Mouse (Mus musculus): ENCODE data around the gene Msrb1. TPM values are rescaled to one million over a fixed set of nuclear protein-coding genes. Genes with fewer than 3 reads are reported as not detected.
"Not testable (repeated sequence)": the region's sequence is repeated elsewhere in the genome, so short reads cannot be mapped to it uniquely, and the experiment has no call there.

The Msrb1 gene
- total RNA-seq, 4 experiments from 2014 or later, result 41.4 to 52.7 (median 44.7) TPM

DNA sequence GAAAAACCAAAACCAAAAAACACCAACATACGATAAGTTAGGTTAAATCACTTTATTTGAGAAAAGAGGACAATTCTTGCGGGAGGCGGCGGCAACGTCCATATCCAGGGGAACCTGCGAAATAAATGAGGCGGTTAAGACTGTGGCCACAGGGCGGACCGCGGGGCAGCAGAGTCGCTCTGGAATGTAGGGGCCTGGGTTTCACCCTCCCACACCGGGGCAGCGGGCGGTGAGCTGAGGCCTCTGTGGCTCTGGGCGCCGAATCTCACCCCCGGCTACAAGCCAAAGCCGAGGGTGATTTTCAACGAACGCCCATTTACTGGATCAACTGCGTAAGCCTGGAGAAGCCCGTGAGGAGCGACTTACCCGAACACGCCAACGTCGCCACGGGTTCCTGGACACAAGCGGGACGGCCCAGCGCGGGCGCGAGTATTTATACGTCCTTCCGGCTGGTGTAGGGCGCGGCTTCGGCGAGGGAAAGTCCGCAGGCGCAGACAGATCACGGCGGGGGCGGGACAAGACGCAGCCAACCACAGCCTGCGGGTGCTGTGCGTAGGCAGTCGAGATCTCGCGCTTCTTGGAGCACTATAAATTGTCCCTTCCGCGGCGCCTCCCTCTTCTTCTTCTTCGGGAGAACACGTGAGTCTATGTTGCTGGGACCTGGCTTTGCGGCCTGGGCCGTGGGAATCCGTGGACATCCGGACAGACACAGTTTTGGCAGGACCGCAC lies 16.8 kb upstream of the Msrb1 start:
- DNase-seq (ENCODE audit: low spot score in 2 of 2), result peak; percentile 96 to 99

DNA sequence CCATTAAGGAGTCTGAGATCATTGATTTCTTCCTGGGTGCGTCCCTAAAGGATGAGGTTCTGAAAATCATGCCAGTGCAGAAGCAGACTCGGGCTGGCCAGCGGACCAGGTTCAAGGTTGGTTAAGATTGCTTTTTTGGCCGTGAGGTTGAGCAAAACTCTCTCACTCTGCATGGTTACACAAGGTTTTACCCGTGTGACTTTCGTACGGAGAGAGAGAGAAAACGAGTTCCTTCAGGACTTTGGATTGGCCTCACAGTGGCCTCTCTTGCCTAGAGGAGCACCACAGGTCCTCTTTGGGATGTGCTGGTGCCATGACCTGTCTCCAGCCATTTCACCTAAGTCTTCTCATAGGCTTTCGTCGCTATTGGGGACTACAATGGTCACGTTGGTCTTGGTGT lies 15.8 kb upstream of the Msrb1 start:
- not testable (repeated sequence) for DNase-seq (ENCODE audit: low spot score in 2 of 2)

DNA sequence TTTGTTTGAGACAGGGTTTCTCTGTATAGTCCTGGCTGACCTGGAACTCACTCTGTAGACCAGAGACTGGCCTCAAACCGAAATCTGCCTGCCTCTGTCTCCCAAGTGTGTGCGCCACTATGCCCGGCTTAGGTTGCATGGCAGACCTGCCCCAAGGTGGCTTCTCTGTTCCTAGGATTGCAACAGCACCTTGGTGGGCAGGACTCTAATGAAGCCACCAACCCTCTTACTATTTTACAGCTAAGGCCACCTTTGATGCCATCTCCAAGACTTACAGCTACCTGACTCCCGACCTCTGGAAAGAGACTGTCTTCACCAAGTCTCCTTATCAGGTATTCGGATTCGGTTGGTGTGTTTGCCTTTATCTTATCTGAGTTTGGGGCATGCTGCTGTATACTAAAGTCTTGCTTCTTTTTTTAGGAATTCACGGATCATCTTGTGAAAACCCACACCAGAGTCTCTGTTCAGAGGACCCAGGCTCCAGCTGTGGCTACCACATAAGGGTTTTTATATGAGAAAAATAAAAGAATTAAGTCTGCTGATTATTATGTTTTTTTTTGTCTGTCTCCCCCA lies 15.0 kb upstream of the Msrb1 start:
- not testable (repeated sequence) for DNase-seq (ENCODE audit: low spot score in 2 of 2)

DNA sequence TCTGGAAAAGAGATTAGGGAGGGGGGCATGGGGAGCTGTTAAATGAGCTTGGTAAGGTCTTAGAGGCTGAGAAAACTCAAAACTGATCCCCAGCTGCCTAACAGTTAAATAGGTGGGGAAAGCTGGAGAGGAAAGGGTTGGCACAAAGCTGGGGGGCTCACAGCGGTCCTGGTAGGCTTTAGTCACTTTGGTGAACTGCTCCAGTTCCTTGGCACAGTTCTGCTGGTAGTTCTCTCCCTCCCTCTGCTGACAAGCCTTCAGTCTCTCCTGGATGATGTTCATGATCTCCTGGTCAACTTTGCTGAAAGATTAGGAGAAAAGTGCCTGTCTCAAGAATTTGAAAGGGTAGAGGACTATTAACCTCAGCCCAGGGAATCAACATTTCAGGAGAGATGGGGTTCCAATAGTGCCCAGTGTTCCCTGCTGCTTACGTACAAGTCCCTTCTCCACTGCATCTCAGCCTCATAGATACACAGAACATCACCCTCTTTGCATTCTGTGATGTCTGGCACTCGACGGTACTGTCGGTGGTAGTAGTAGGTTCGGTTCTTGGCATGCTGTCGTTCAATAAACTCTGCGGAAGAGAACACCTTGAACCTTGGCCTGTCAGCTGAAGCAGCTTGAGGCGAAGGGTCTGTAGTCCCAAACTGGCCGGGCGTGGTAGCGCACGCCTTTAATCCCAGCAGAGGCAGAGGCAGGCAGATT lies 14.1 kb upstream of the Msrb1 start:
- no peak for DNase-seq (ENCODE audit: low spot score in 2 of 2)

DNA sequence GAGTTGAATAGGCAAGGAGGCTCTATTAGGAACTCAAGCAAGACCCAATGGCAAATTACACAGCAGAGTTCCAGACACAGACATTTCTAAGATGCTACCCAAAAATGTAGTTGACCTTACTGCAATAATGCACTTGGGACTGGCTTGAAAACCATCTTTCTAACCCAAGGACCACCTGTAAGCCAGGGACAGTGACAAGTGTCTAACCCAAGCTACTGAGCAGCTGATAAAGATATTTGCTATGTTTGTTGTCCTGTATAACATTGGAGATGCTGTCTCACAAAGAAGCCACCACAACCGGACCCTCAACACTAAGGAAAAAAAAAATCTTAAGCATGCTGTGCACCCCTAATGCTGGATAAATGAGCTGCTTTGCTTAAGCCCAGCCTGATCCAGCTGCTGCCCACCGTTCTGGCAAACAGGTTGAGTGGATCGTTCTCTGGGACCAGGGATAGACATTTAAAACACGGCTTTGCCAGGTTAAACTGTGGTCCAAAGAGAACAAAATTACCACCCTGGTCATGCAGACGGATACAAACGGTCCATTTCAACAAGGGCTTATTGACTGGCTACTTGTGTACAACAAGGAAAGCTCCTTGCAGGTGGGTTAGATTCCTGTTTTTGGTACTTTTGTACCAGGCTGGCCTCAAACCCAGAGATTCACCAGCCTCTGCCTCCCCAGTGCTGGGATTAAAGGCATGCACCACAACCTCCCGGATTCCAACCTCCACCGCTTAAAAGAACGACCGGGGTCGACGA lies 13.1 kb upstream of the Msrb1 start:
- no peak for DNase-seq (ENCODE audit: low spot score in 2 of 2)

DNA sequence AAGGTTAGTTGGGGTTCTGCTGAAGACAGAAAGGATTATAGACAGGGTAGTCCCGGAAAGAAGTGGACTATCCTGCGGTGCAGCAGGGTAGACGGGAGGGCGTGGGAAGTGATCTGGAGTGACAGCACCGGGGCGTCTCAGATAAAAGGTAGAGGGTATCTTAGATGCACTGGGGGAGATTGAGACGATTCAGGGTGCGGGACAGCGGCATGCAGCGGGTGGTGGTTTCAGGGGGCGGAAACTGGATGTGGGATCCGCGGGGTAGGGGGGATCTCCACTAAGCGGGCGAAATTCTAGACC lies 12.6 kb upstream of the Msrb1 start:
- no peak for DNase-seq (ENCODE audit: low spot score in 2 of 2)

DNA sequence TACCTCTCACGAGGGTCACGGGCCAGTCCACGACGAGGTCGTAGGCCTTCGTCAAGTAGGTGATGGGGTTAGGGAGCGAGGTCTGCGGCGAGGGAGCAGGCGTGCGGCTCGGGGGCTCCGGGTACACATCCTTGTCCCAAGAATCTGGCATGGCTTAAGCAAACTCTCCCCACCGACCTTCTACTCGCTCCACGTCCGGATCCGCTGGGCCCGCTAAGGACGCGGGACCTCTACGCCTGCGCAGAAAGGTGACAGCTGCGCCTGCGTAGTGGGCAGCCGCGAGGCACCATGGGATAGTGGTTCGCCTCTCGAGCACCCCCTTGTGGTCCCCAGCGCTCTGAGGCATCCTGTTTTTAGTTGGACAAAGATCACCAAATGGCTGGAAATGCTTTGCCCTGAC lies 12.3 kb upstream of the Msrb1 start, which contains the start of gene Ndufb10:
Gene Ndufb10 (minus strand): TSS at position 295 of the 400 bp plus-strand sequence.
- peak; percentile 92 to 94 for DNase-seq (ENCODE audit: low spot score in 2 of 2)

DNA sequence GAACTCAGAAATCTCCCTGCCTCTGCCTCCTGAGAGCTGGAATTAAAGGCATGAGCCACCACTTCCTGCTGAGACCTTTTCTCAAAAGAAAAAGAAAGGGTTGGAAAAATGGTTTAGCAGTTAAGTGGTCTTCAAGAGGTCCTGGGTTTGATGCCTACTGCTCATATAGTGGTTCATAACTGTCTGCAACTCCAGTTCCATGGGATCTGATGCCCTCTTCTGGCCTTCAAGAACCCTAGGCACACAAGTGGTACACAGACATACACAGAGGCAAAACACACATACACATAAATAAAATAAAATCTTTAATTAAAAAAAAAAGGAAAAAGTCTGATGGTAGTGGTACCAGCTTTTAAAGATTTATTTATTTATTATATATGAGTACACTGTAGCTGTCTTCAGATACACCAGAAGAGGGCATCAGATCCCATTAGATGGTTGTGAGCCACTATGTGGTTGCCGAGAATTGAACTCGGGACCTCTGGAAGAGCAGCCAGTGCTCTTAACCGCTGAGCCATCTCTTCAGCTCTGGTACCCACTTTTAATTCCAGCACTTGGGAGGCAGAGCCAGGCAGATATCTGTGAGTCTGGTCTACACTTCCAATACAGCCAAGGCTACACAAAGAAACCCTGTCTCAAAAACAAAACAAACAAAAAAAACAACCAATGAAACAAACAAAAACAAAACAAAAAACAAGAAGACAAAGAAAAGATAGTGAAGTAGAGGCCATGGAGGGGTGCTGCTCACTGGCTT lies 10.6 kb upstream of the Msrb1 start:
- DNase-seq (ENCODE audit: low spot score in 2 of 2), result no peak

DNA sequence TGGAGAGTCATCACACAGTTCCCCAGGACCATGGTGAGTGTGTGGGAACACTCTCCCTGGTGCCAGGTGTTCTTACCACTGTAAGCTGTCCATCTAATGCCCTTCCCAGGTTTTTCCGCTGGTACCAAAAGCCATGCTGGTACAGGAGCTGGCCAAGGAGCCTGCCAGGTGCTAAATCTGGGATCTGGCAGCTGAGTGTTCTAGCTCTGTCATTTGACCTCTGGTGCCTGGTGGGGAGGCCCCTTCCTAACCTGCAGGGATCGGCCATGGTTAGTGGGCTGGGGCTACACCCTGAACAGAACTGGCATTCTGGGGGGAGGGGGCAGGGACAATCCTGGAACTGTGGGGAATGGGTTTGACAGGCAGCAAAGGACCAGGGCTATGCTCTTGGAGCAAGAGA lies 8.8 kb upstream of the Msrb1 start, which contains the start of gene Rpl3l:
Gene Rpl3l (plus strand): TSS at position 203 of the 400 bp plus-strand sequence.
- DNase-seq (ENCODE audit: low spot score in 2 of 2), result no peak

DNA sequence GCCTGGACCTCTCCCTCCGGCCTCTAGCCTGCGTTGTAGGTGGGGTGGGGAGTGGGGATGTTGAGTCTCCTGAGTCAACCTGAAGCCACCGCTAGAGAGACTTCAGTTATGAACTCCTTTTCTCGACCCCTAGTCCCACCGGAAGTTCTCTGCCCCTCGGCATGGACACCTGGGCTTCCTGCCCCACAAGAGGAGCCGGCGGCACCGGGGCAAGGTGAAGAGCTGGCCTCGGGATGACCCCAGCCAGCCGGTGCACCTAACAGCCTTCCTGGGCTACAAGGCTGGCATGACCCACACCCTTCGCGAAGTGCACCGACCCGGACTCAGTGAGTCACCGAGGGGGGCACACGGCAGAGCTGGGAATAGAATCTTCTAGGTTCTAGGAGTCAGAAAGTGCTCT lies 8.3 kb upstream of the Msrb1 start:
- no peak for DNase-seq (ENCODE audit: low spot score in 2 of 2)

DNA sequence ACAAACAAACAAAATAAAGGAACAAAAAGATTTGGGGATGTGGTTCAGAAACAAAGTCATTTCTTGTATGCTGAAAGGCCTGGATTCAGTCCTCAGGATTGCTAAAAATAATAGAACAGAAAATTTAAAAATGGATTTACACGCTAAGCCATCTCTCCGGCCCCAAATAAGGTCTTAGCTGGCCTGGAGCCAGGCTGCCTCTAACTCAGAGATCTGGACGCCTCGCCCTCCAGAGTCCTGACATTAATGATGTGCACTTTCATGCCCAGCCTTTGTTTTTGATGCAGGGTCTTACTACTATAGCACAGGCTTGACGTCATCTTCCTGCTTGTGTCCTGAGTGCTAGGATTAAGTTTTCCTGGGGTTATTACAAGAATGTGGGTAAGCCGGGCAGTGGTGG lies 7.4 kb upstream of the Msrb1 start:
- no peak for DNase-seq (ENCODE audit: low spot score in 2 of 2)

DNA sequence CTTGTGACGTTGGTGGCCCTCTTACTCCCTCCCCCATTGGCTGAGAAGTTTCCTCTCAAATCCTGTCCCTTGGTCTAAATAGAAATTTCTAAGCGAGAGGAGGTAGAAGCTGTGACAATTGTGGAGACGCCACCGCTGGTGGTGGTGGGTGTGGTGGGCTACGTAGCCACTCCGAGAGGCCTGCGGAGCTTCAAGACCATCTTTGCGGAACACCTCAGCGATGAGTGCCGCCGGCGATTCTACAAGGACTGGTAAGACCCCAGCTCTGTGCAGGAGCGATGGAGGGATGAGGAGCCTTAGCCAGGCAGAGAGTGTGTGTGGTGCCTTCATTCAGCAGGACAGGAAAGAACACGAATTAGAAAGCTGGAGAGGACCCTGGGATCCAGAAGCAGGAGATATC lies 5.7 kb upstream of the Msrb1 start:
- DNase-seq (ENCODE audit: low spot score in 2 of 2), result no peak

DNA sequence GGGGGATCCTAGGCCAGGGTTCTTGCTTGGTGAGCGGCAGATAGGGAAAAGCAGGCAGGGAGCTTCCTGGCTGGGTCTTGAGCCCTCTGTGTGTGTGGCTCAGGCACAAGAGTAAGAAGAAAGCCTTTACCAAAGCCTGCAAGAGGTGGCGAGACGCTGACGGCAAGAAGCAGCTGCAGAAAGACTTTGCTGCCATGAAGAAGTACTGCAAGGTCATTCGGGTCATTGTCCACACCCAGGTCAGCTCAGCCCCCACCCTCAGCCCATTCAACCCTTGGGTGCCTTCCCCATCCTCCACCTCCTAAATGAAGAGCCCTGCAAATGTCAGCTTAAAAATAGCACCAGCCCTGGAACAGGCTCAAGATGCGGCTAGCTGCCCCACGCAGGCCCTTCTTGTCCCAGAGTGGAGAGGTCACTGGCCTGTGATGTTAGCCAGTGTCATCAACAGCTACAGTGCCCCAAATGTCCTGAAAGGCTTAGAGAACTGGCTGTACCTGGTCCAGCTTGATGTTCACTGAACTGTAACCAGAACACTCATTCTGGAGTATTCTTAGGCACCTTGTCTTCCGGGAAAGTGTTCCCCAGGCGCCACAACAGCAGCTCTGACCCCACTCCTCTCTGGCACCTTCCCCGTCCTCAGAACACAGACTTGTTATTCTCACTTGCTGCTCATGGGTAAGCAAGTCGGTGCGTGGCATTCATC lies 4.1 kb upstream of the Msrb1 start:
- DNase-seq (ENCODE audit: low spot score in 2 of 2), result no peak

DNA sequence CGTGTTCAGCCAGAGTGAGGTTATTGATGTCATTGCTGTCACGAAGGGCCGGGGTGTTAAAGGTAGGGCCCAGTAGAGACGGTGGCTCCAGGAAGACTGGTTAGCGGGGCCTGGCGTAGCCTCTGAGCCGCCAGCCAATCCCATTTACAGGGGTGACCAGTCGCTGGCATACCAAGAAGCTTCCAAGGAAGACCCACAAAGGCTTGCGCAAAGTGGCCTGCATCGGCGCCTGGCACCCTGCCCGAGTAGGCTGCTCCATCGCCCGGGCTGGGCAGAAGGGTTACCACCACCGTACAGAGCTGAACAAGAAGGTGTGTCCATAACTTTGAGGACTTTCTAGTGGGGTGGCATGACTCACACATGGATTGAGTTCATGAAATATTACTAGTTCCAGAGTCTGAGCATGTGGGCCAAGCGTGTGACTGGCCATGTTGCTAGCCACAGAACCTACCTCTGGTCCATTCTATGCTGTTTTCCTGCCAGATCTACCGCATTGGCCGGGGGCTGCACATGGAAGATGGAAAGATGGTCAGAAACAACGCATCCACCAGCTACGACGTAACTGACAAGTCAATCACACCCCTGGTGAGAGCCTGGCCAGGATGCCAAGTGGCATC lies 2.9 kb upstream of the Msrb1 start:
- DNase-seq (ENCODE audit: low spot score in 2 of 2), result no peak

DNA sequence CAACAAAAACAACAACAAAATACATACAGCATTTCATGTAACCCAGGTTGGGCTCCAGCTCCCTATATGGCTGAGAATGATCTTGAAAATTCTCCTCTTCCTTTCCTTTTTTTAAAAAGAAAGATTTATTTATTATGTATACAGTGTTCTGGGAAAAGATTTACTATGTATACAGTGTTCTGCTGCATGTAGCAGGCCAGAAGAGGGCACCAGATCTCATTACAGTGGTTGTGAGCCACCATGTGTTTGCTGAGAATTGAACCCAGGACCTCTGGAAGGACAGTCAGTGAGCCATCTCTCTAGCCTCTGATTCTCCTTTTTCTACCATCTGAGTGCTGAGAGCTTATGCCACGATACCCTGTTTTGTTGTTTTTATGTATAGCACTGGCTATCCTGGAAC lies 1.9 kb upstream of the Msrb1 start:
- DNase-seq (ENCODE audit: low spot score in 2 of 2), result no peak

DNA sequence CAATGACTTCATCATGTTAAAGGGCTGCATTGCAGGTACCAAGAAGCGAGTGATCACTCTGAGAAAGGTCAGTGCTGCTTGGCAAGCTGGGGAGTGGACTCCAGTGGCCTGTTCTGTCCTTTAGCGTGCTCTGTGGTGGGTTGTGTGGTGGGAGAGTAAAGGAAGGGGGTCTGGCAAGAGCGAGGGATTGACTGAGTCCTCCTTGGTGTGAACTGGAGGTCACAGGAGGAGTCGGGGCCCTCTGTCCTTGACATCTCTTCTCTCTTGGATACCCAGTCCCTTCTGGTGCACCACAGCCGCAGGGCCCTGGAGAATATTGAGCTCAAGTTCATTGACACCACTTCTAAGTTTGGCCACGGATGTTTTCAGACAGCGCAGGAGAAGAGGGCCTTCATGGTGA lies 996 bp upstream of the Msrb1 start:
- no peak for DNase-seq (ENCODE audit: low spot score in 2 of 2)

DNA sequence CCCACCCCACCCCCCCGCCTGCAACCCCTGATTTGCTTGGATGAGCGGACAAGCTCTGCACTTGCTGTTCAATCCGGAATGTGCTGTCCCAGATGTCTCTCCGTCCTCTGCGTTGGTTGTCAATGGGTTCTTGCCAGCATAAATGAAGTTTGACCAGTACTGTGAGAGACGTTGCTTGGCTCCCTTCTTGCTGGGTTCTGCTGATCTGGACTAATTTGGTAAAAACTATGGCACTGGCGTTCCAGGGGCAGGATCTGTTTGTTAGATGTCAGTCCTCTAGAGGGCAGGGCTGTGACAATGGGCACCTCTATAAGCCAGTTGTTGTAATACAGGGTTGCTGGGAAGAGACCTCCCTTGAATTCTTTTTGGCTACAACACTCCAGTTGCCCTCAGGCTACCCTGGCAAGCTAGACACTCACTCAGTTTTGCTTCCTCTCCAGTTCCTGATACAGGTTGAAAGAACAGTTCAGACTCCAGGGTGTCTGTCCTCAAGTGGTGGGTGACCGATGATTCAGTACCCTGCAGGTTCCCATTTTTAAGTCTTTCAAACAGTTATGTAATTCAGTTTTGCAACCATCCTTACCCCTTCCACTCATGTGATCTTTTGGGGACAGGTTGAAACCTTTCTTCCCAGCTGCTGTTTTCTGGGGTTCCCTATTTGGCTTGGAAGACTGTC lies 831 bp downstream of the Msrb1 start:
- no peak for DNase-seq (ENCODE audit: low spot score in 2 of 2)

DNA sequence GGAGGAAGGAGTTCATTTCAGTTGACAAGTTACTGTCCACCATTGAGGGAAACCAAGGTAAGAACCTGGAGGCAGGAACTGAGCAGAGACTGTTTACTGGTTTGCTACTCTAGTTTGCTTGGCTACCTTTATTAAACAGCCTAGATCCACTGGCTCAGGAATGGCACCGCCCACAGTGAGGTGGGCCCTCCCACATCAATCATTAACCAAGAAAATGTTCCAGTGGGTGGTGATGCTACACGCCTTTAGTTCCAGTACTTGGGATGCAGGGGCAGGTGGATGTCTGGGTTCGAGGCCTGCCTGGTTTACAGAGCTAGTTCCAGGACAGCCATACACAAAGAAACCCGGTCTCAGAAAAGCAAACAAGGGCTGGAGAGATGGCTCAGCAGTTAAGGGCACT lies 1.8 kb downstream of the Msrb1 start:
- no peak for DNase-seq (ENCODE audit: low spot score in 2 of 2)

DNA sequence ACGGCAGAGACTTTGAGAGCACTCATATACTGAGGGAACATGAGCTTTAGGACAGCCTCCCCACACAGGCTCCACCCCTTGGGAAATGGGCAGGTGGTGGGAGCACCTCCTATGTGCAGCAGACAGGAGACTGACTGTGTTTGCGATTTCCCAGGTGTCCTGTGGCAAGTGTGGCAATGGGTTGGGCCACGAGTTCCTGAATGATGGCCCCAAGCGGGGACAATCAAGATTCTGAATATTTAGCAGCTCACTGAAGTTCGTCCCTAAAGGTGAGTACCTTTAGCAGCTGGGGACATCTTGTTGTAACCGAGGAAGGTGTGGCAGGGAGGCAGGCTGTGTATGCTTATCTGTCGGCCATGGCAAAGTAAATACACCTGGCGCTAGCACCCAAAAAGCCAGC lies 3.5 kb downstream of the Msrb1 start:
- DNase-seq (ENCODE audit: low spot score in 2 of 2), result no peak

DNA sequence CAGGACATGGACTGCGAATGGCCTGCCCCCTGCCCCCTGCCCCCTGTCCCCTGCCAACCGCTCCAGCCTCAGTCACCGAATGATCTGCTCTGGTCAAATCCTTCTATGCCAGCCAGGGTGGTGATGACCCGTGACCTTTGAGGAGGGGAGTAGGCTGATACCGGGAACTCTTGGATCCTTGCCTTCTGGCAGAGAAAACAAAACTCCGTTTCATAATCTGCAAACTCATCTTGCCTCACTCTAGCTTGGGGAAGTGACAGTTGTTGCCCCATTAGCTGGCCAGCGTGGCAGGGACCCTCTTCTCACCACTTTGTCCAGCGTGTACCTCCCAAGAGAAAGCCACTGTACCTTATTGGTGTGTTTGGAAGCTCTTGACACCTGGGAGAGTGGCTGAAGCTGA lies 5.9 kb downstream of the Msrb1 start:
- no peak for DNase-seq (ENCODE audit: low spot score in 2 of 2)

Measured in left cerebral cortex, adult 8-10 months (tissue).